Mouse (Mus musculus) liver, postnatal 0 days (tissue): Measurements from ENCODE around the gene Ddx25. TPM values are rescaled to one million over a fixed set of nuclear protein-coding genes. Genes with fewer than 3 reads are reported as not detected.

Experiments used
- ATAC-seq: fragments of 200-750 bp; cut with Nextera tagmentation; 2 replicates; pipeline ENCODE4 v1.8.0; 2017; ENCODE audit warnings: mild to moderate bottlenecking, moderate library complexity
- DNase-seq: peaks from one replicate; pipeline ENCODE4 v3.0.0-alpha.2; 2016
- H3K27ac ChIP-seq: fragments of 300-500 bp; sonication (generic); 2 replicates; pipeline ENCODE4 v1.5.1; 2014; ENCODE audit warnings: antibody characterized with exemption, moderate library complexity, mild to moderate bottlenecking, low read depth
- H3K27me3 ChIP-seq: fragments of 300-500 bp; sonication (generic); 2 replicates; pipeline ENCODE4 v1.6.1; 2014; ENCODE audit warnings: low read length, control low read depth, mixed read lengths; ENCODE audit not compliant: insufficient read depth
- H3K36me3 ChIP-seq: fragments of 300-500 bp; sonication (generic); replicated peaks from 2 replicates; pipeline ENCODE4 v1.6.1; 2014; ENCODE audit warnings: mild to moderate bottlenecking, control low read depth, low read length, moderate library complexity, mixed read lengths; ENCODE audit not compliant: insufficient read depth
- H3K4me1 ChIP-seq: fragments of 300-500 bp; sonication (generic); 2 replicates; pipeline ENCODE4 v1.6.1; 2014; ENCODE audit warnings: antibody characterized with exemption, mild to moderate bottlenecking, control low read depth; ENCODE audit not compliant: insufficient read depth
- H3K4me2 ChIP-seq: fragments of 300-500 bp; sonication (generic); 2 replicates; pipeline ENCODE4 v1.6.1; 2014; ENCODE audit warnings: low read depth, mild to moderate bottlenecking, low read length, moderate library complexity, mixed read lengths
- H3K4me3 ChIP-seq: fragments of 300-500 bp; sonication (generic); 2 replicates; pipeline ENCODE4 v1.5.1; 2014; ENCODE audit warnings: low read depth, low read length
- H3K9ac ChIP-seq: fragments of 300-500 bp; sonication (generic); replicated peaks from 2 replicates; pipeline ENCODE4 v1.6.1; 2014; ENCODE audit warnings: mild to moderate bottlenecking, moderate library complexity
- H3K9me3 ChIP-seq: fragments of 300-500 bp; sonication (generic); 2 replicates; pipeline ENCODE4 v1.6.1; 2016; ENCODE audit warnings: mild to moderate bottlenecking, control low read depth, low read length, mixed read lengths
- CTCF ChIP-seq: sonication (generic); IDR thresholded peaks from 2 replicates; pipeline ENCODE4 v1.5.1; 2016; ENCODE audit warnings: antibody characterized with exemption, low read depth
- EP300 ChIP-seq: IDR thresholded peaks from 2 replicates; pipeline ENCODE4 v1.6.1; 2016; ENCODE audit warnings: antibody characterized with exemption, low read depth, mild to moderate bottlenecking
- WGBS: fragments of 180-500 bp; shearing (Covaris S2); extraction: QIAGEN DNeasy Blood & Tissue Kit; methylation state at CpG from one replicate; pipeline ENCODE4 v1.1.7; 2014; ENCODE audit not compliant: insufficient replicate concordance; 5-methylcytosine and 5-hydroxymethylcytosine counted together
- polyA plus RNA-seq: library from polyadenylated mRNA; unstranded; fragments of >200 nt; fragmentation: Nextera tagmentation; extraction: Ambion mirVana; gene quantifications from 2 replicates; pipeline ENCODE4 v1.2.1, GENCODE M21; 2015

The Ddx25 gene
- polyA plus RNA-seq, 1 experiment from 2014 or later: 0.09 TPM

DNA sequence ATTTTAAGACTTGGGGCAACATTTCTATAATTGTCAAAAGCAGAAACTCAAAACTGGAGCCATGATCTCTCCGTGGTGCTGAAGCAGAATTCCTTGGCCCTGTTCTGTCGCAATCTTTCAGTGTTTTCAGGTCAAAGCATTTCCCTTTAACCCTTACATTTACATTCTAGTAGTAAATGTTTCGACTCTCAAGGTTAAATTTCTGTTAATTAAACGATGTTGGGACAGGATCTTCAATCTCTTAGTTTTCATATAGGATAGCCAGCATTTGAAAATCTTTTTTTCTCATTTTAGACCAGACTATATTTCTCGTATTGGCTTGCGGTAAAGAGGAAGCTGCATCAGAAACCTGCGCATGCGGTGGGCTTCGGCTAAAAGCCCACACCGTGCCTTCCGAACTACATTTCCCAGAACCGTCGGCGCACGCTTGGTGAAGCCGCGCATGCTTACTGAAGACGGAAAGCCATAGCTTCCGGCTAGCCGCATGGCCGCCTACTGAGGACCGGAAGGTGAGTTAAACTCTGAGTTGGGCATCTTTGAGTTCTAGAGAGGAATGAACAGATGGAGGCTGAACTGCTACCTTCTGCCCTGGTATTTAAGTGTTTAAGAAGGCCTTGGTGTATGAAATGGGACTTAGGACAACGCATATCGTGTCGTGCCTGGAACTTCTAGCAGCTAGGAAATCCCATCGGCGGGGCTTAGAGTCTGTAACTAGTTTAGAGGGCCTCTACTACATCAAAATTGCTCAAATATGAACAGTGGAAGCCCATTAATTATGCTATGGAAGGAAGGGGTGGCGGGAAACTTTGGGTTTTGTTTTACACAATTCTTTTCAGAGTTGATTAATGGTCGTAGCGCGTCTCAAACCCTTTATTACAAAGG is 922 bp upstream of the Ddx25 start:
- Histone ChIP-seq H3K27me3 (peaks cover 27% of the 10 kb centered on the region), H3K4me2 (peak overlapping the region; percentile 90), H3K9ac (peak overlapping the region; percentile 62), H3K27ac (no peak overlapping the region), H3K4me1 (peaks cover 16% of the 10 kb centered on the region), H3K4me3 (peak overlapping the region; percentile 67), H3K36me3 (peaks cover 18% of the 10 kb centered on the region), H3K9me3 (no peaks in the 10 kb centered on the region)
- 1% methylated on average over 31 of the region's 31 CpGs for WGBS
- no peak for TF ChIP-seq CTCF
- TF ChIP-seq EP300: no peak
- ATAC-seq (peak; percentile 90), DNase-seq (peak; percentile 76)

DNA sequence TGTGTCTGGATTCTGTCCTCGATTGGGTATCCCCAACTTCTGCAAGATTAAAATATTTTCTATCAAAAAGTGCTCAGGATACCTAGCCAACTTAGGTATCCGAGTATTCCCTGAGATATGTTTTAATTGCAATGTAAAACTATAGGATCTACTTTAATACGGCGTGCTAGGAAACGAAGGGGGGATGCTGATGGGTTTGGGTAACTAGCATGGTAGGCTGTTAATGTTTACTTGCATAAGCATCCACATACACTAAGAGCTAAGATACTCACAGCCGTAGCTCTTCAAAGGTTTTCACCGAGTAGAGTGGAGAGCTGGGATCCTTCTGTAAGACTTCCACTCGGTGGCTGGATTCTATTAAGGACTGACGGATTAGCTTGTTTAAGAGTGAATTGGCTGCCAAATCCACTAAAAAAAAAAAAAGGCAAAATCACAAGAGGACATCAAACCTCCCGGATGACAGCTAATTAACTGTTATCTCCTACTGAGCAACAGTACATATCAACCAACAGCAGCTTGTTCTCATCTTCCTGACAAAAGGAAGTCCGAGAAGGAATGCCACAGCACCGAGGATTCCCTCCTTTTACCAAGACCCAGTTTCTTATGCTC is 1.7 kb downstream of the Ddx25 start:
- no peaks in the 10 kb centered on the region for H3K9me3 ChIP-seq
- H3K4me1 ChIP-seq: peaks cover 16% of the 10 kb centered on the region
- TF ChIP-seq EP300 (no peak), CTCF (no peak)
- WGBS: 53% methylated on average over 12 of the region's 12 CpGs
- no peak overlapping the region for H3K9ac ChIP-seq
- ATAC-seq (no peak), DNase-seq (no peak)
- no peak overlapping the region for H3K4me3 ChIP-seq
- H3K27me3 ChIP-seq: peaks cover 27% of the 10 kb centered on the region
- H3K36me3 ChIP-seq: peaks cover 8% of the 10 kb centered on the region
- H3K27ac ChIP-seq: no peak overlapping the region
- no peak overlapping the region for H3K4me2 ChIP-seq

DNA sequence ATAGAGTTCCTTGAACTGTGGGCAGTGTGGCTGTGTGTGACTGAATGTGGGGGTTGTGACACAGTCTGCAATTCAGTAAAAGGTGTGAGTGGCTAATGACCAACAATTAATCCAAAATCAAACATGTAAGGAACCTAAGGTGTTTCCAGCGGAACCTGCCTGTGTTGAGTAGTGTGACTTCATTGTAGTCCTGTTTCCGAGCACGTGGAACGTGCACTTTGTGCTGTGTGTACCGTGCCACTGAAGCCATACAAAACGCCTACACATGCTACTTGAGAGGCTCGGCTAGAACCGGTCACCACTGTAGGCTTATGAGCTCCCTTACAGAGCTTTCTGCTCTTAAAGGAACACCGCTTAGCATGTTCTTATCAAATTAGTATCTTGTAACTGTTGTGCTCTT is 9.9 kb downstream of the Ddx25 start:
- H3K36me3 ChIP-seq: no peaks in the 10 kb centered on the region
- DNase-seq (no peak), ATAC-seq (no peak)
- no peaks in the 10 kb centered on the region for H3K9me3 ChIP-seq
- no peak overlapping the region for H3K4me3 ChIP-seq
- TF ChIP-seq EP300 (no peak), CTCF (no peak)
- no peaks in the 10 kb centered on the region for H3K27me3 ChIP-seq
- no peak overlapping the region for H3K4me2 ChIP-seq
- 74% methylated on average over 9 of the region's 9 CpGs for WGBS
- H3K4me1 ChIP-seq: peaks cover 3% of the 10 kb centered on the region; the same call in 1 of the 2 replicates
- no peak overlapping the region for H3K27ac ChIP-seq
- no peak overlapping the region for H3K9ac ChIP-seq

- peak; percentile 21 for DNase-seq
- no peak for TF ChIP-seq EP300
- no peak for TF ChIP-seq CTCF
- Histone ChIP-seq H3K36me3 (no peaks in the 10 kb centered on the region), H3K27ac (0 out of 2 replicates have a peak overlapping the region, but pooled peaks have one; percentile 23), H3K27me3 (no peaks in the 10 kb centered on the region), H3K4me3 (no peak overlapping the region; the same call in 1 of the 2 replicates), H3K9ac (no peak overlapping the region), H3K4me2 (peak overlapping the region; percentile 50; the same call in 1 of the 2 replicates), H3K9me3 (no peaks in the 10 kb centered on the region), H3K4me1 (peaks cover 3% of the 10 kb centered on the region; the same call in 1 of the 2 replicates)
- peak; percentile 55 for ATAC-seq
- WGBS: 13% methylated on average over 9 of the region's 9 CpGs
Observed at GRCm38 (mm10) chr9:35546745-35547144, 11.6 kb downstream of the Ddx25 start.

DNA sequence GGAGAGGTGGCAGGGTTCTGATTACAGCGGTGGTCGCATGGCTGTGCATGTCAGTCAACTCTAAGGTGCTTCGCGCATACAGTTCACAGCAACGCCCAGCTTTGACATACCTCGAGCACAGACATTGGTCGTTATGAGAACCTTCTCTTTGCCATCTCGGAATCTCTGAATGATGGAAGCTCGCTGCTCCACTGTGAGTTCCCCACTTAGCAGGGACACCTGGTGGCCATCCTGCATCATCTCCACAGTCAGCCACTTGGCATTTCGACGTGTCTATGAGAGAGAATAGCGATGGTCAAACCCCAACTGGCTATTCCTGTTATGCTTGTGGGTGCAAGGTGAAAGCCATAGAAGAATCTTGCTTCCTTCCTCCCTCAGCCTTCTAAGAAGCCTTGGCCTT is 12.6 kb downstream of the Ddx25 start:
- 68% methylated on average over 12 of the region's 12 CpGs for WGBS
- no peak for ATAC-seq
- Histone ChIP-seq H3K9ac (no peak overlapping the region), H3K4me1 (peaks cover 3% of the 10 kb centered on the region; the same call in 1 of the 2 replicates), H3K27me3 (no peaks in the 10 kb centered on the region), H3K4me2 (no peak overlapping the region), H3K4me3 (no peak overlapping the region), H3K9me3 (no peaks in the 10 kb centered on the region), H3K36me3 (no peaks in the 10 kb centered on the region), H3K27ac (no peak overlapping the region)
- TF ChIP-seq CTCF (peak; percentile 17; the same call in 1 of the 2 replicates), EP300 (no peak)
- DNase-seq: no peak

DNA sequence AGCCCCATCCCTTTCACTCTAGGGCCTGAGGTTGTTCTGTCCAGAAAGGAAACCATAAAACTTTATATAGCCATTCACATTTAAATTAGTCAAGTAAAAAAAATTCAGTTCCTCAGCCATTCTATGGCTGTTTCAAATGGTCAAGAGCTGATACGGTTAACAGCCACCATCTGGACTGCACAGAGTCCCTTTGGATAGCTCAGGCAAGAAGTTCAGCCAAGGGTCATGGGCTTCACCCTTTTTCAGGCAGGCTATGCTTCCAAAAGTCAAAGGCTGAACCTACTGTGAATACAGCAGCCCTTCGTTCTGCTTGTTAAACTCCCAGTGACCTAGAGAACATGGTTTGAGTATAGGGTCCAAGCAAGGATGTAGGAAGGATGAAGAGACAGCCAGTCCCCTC is 13.7 kb downstream of the Ddx25 start:
- DNase-seq: no peak
- TF ChIP-seq CTCF (no peak), EP300 (no peak)

More for the DNA sequence above, 13.7 kb downstream of the Ddx25 start:
- H3K4me1 ChIP-seq: peaks cover 3% of the 10 kb centered on the region; the same call in 1 of the 2 replicates
- H3K36me3 ChIP-seq: no peaks in the 10 kb centered on the region
- H3K4me3 ChIP-seq: no peak overlapping the region
- 69% methylated on average over 2 of the region's 2 CpGs for whole genome bisulfite sequencing
- H3K27me3 ChIP-seq: no peaks in the 10 kb centered on the region
- no peak overlapping the region for H3K27ac ChIP-seq
- H3K9me3 ChIP-seq: no peaks in the 10 kb centered on the region
- no peak for ATAC-seq
- no peak overlapping the region for H3K9ac ChIP-seq
- H3K4me2 ChIP-seq: no peak overlapping the region
